Mouse (Mus musculus) megakaryocyte, embryonic 14.5 days (primary cell): Measurements from ENCODE around the gene Usb1.

Experiments
- FLI1 ChIP-seq: IDR thresholded peaks from 2 replicates; pipeline ENCODE4 v1.6.1; 2012; ENCODE audit warnings: low read length, inconsistent platforms, mixed read lengths
- GATA1 ChIP-seq: IDR thresholded peaks from 3 replicates; pipeline ENCODE4 v1.6.1; 2012; ENCODE audit warnings: mixed read lengths, low read length, inconsistent platforms, borderline replicate concordance

- TF ChIP-seq GATA1 = no peak
- TF ChIP-seq FLI1 = no peak
Observed at GRCm38 (mm10) chr8:95387936-95388335, 55.9 kb downstream of the Usb1 start.
